Mouse (Mus musculus) right cerebral cortex, adult 2 months (tissue): ENCODE measurements around the gene Plekhd1.

Source experiments
- DNase-seq, 2 experiments: peaks; one replicate each; pipeline ENCODE4 v3.0.0; 2021 to 2022; ENCODE audit warnings: low spot score in 2 of 2

Gene Plekhd1

DNA sequence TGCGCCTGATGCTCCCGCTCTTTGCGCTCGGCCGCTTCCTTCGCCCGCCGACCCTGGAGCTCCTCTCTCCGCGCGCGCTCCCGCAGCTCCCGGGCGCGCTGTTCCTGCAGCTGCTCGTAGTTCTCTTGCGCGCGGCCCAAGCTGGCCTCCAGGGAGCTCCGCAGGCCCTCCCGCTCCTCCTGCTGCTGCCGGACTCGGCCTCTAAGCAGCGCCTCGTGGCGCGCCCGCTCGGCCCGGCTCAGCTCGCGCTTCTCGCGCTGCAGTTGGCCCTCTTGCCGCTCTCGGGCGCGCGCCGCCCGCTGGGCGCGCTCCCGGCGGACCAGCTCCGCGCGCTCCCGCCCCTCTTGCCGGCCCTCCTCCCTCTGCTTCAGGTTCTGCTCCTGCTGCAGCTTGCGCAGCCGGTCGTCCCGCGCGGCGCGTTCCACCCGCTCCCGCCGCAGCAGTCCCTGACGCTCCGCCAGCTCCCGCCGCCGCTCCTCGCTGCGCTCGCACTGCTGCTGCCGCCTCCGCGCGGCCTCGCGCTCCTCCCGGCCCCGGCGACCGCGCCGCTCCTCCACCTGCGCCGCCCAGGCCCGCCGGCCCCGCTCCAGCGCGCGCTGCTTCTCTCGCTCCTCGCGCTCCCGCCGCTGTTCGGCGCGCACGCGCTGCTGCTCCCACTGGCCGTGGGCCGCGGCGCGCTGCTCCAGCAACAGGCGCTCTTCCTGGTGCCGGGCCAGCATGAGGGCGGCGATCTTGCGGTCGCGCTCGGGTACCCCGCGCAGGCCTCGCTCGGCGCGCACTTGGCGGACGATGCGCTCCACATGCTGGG is 65.6 kb downstream of the Plekhd1 start:
- no peak for DNase-seq

DNA sequence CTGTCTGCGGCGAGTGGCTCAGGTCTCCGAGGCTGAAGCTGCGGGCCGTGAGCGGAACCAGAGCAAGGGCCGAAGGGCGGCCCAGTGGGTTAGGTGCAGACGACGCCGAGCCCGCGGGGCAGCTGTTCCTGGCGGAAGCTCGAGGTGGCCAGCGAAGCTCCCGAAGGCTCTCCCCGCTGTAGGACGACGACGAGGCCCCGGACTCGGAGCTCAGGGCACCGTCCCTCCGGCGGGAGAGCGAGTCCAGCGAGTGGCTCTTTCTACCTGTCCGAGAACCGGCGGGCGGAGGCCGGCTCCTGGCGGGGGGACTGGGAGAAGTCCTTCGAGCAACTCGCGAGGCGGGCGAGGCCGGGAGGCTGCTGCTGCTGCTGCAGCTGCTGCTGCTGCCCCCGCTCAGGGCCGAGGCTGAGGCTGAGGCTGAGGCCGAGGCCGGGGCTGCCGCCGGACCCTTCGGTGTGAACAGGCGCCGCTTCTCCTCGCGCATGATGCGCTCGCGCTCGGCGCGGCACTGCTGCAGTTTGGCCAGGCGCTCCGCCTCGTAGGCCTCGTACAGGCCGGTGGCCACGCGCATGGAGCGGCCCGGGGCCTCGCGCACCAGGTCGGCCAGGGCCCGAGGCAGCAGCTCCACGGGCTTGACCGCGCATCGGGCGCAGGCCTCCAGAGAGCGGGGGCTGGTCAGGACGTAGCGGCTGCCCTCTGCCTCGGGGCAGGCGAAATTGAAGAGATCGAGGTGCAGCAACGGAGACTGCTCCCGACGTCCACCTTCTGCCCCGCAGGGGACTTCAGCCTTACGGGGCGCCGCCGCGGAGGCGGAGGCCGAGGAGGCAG is 66.4 kb downstream of the Plekhd1 start:
- no peak for DNase-seq

DNA sequence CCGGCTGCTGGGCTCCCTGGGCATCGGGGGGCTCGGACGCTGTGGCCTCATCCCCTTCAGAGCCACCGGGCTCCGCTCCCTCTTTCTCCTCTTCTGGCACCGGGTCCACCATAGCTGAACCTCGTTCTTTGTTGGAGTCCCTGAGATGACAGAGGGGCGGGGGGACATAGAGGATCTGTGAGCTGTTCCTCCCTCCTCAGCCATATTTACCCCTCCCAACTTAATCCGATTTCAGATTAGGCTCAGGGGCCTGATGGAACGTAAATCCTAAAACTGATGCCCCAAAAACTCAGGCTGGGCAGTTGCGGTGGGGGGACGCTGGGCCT is 67.0 kb downstream of the Plekhd1 start:
- no peak for DNase-seq

DNA sequence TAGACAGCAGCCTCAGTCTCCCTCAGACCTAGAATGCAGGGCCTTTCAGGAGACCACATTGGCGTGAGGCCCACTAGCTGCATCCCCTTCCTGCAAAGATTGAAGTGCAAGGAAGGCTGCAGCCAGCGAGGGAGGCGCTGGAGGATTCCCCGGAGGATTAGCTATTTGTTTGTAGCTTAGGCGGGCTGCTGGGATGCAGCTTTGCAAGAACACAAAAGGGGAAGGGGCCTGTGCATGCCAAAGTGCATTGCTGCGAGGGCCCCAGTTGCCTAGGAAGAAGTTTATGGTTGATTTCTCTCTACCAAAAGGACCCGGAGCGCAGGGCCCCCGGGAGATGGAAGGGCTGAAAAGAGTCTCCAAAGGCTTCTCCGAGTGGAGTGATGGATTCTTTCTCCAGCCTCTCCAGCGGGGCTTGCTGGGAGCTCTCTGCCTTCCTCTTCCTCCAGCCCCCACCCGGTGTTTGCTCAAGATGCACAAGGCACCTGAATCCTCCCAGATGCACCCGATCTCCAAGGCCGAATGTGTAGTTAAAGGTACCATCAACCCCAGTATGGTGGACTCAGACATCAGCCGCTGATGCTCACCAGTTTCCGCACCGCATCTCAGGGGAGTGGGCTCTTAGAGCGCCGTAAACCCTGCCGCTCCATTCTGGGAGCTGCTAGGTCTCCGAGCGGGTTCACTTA is 67.5 kb downstream of the Plekhd1 start:
- peak; percentile 51 to 65 for DNase-seq

DNA sequence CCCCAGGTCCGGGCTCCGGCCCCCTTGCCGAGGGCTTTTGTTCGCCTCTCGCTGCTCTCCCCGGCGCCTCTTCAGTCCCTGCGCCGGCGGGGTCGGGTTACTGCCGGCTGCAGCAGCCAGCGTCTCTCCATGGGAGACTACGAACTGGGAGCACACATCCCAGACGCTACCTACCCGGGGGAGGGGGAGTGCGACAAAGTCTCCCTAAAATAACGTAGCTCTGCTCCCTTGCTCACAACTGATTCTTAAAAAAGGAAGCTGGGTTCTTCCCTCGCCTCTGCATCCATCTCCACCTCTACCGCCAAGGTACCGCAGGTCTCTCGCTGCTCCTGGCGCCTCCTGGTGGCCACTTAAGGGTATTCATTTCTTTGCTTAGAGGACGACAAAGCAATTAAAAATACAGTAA is 68.0 kb downstream of the Plekhd1 start, which contains the start of gene Ccdc177:
Gene Ccdc177 (minus strand): TSS at position 292 of the 406 bp plus-strand sequence.
- DNase-seq, result peak; percentile 88 to 92

DNA sequence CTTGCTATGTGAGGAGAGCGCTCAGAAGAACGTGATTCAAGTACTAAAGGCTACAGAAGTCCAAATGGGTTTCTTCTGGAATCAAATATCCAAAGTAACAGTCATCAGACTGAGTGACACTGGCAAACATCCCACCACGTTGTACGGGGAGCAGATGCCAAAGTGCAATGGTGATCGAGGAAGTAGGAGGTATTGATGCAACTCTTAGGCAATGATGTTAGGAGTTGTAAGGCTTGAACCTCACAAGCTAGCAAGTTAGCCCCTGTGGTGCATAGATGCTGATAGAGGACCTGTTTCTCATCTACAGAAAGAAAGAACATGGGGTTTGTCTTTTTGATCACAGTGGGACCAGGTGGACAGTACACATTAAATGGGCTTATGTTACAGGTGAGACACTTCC is 70.6 kb downstream of the Plekhd1 start:
- DNase-seq, result no peak

DNA sequence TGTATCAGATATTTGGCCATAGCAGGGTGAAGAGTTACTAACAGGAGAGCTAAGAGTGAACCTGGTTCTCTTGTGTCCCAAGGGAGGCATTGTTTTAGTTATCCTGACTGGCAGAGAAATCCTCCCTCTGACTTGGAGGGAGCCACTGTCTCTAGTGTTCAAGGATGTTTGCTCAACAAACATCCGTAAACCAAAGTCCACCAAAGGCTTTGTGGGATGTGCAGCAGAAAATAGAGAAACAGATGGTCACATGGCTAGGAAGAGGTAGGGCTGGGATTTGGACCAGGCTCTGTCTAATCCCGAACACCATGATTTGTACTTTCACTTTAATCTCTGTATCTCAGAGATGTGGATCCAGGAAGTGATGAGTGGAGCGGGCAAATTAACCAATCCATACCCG is 71.7 kb downstream of the Plekhd1 start:
- DNase-seq, result no peak

DNA sequence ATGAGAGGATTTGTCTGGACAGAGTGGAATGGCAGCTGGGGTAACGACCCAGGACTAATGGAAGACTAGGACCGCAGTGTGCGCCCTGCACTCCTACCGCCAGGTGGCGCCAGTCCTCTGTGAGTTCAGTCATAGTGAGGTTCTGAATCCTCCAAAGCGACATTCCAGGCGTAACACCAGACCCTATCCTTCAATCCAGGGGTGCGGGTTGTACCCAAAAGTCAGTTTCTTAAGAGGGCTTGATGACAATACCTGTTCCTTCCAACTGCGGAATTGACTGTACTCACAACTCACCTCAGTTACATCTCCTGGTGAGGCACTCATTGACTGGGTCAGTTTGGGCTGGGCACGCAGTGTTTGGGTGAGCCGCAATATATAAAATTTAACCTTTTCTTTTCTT is 77.3 kb downstream of the Plekhd1 start:
- DNase-seq, result peak; percentile 74 to 84
